Mouse (Mus musculus) limb, embryonic 14.5 days (tissue): ENCODE data around the gene Asb17. TPM values are rescaled to one million over a fixed set of nuclear protein-coding genes. Genes with fewer than 3 reads are reported as not detected.
"Not testable (repeated sequence)": the region's sequence is repeated elsewhere in the genome, so short reads cannot be mapped to it uniquely, and the experiment has no call there.

Experiments used
- ATAC-seq: fragments of 200-750 bp; cut with Nextera tagmentation; 2 replicates; pipeline ENCODE4 v1.8.0; 2017; ENCODE audit warnings: low read depth, moderate number of reproducible peaks, moderate TSS enrichment; ENCODE audit not compliant: low FRiP score
- DNase-seq: peaks from one replicate; pipeline ENCODE4 v3.0.0-alpha.2; 2015; ENCODE audit warnings: low spot score
- H3K27ac ChIP-seq: fragments of 300-500 bp; sonication (generic); replicated peaks from 2 replicates; pipeline ENCODE4 v1.5.1; 2014; ENCODE audit warnings: low read depth, mild to moderate bottlenecking, low read length, moderate library complexity, mixed read lengths
- H3K27me3 ChIP-seq: fragments of 300-500 bp; sonication (generic); 2 replicates; pipeline ENCODE4 v1.6.1; 2014; ENCODE audit warnings: low read length, mixed read lengths; ENCODE audit not compliant: control insufficient read depth, insufficient read depth
- H3K36me3 ChIP-seq: fragments of 300-500 bp; sonication (generic); 2 replicates; pipeline ENCODE4 v1.6.1; 2014; ENCODE audit warnings: mild to moderate bottlenecking, low read length, moderate library complexity, mixed read lengths; ENCODE audit not compliant: control insufficient read depth, insufficient read depth
- H3K4me1 ChIP-seq: fragments of 300-500 bp; sonication (generic); 2 replicates; pipeline ENCODE4 v1.6.1; 2014; ENCODE audit warnings: antibody characterized with exemption, low read length, mixed read lengths; ENCODE audit not compliant: control insufficient read depth, insufficient read depth
- H3K4me2 ChIP-seq: fragments of 300-500 bp; sonication (generic); replicated peaks from 2 replicates; pipeline ENCODE4 v1.6.1; 2014; ENCODE audit warnings: low read depth, mild to moderate bottlenecking, low read length, moderate library complexity; ENCODE audit not compliant: severe bottlenecking
- H3K4me3 ChIP-seq: fragments of 300-500 bp; sonication (generic); replicated peaks from 2 replicates; pipeline ENCODE4 v1.5.1; 2014; ENCODE audit warnings: low read length
- H3K9ac ChIP-seq: fragments of 300-500 bp; sonication (generic); 2 replicates; pipeline ENCODE4 v1.6.1; 2014; ENCODE audit warnings: mild to moderate bottlenecking, low read depth, low read length, moderate library complexity; ENCODE audit not compliant: severe bottlenecking
- H3K9me3 ChIP-seq: fragments of 300-500 bp; sonication (generic); 2 replicates; pipeline ENCODE4 v1.6.1; 2016; ENCODE audit warnings: low read length; ENCODE audit not compliant: control insufficient read depth
- POLR2A ChIP-seq: fragments of 200-500 bp; IDR thresholded peaks from 2 replicates; pipeline ENCODE4 v1.8.0; 2012; ENCODE audit warnings: inconsistent platforms, mild to moderate bottlenecking, moderate library complexity, borderline replicate concordance; ENCODE audit not compliant: insufficient read depth, insufficient read length; ENCODE audit errors: extremely low read depth
- WGBS: fragments of 180-500 bp; shearing (Covaris S2); extraction: QIAGEN DNeasy Blood & Tissue Kit; methylation state at CpG from one replicate; pipeline ENCODE4 v1.1.7; 2014; 5-methylcytosine and 5-hydroxymethylcytosine counted together
- polyA plus RNA-seq, 2 experiments: library from polyadenylated mRNA; depleted of rRNA in 1 of 2; stranded (reverse) in 1 of 2; unstranded in 1 of 2; fragments of >200 nt; fragmentation: Nextera tagmentation in 1 of 2; extraction: Ambion mirVana in 1 of 2; gene quantifications; 2 replicates each; pipeline versions ENCODE4 v1.2.1 to v1.2.3; 2012 to 2014

Gene Asb17
- polyA plus RNA-seq, 2 experiments: 0.41 to 1.4 TPM

DNA sequence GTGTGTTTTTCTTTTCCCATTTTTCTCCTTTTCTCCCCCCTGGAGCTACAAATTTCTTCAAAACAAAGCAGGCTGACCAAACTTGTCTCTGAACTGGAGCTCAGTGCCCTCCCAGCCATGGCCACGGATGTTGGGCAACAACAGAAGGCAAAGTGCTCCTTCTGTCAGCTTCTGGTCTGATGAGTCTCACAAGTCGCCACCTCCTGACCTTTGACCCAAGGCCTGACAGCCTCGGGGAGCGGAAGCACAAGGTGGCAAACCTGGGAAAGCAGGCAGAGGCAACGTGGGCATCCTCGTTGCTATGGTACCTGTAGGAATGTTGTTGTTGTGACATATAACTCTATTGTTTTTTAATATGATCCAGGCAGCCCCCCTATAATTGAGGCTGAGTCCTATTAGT is 17.4 kb upstream of the Asb17 start:
- 34% methylated on average over 6 of the region's 6 CpGs for whole genome bisulfite sequencing
- DNase-seq (no peak), ATAC-seq (no peak)
- Histone ChIP-seq H3K36me3 (no peaks in the 10 kb centered on the region), H3K9me3 (no peaks in the 10 kb centered on the region), H3K27me3 (no peaks in the 10 kb centered on the region), H3K4me3 (no peak overlapping the region), H3K4me1 (no peaks in the 10 kb centered on the region), H3K27ac (no peak overlapping the region), H3K4me2 (no peak overlapping the region), H3K9ac (no peak overlapping the region)
- TF ChIP-seq POLR2A: no peak

- not testable (repeated sequence) for DNase-seq, H3K36me3 ChIP-seq, H3K27ac ChIP-seq, H3K4me1 ChIP-seq, H3K27me3 ChIP-seq, H3K9ac ChIP-seq, H3K9me3 ChIP-seq, H3K4me2 ChIP-seq, ATAC-seq, H3K4me3 ChIP-seq
- WGBS: 98% methylated on average over 3 of the region's 3 CpGs
Observed at GRCm38 (mm10) chr3:153829788-153830187, 14.2 kb upstream of the Asb17 start.

DNA sequence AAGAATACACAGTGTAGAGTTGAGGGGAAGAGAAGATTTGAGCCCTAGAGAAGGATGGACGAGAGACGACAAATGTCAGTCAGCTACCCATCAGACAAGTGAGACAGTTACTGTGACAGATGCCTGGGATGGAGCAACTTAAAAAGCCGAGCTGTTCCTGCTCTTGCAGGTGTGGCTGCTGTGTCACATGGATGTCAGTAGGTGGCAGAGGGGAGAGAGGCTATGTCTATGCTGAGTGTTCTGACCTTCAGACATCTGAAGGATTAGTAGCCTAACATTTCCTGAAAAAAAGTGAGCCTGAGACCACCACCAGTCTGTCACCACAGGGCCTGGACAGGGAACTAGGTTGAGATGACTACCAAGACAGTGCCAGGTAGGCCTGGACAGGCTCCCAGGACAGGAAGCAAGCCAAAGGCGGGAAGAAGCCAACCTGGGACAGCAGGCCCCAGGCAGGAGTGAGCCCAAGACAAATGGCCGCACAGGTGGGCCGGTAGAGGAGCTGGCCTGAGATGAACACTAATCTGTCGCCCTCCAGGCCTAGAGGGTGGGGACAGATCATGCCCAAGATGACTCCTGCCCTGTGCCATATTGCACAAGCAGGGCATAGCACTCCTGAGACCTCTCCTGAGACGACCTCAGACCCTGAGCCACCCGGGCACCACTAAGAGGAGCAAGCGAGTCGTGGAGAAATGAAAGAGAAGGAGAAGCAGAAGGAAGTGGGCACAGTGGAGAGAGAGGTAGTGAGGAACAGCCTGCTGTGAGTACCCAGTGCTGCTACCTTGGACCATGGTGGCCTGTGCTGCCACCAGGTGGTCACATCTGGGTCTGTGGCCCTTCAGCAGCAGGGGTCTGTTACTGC is 12.8 kb upstream of the Asb17 start:
- Histone ChIP-seq H3K36me3 (no peaks in the 10 kb centered on the region), H3K4me3 (no peak overlapping the region), H3K27me3 (no peaks in the 10 kb centered on the region), H3K4me1 (no peaks in the 10 kb centered on the region), H3K4me2 (no peak overlapping the region), H3K27ac (no peak overlapping the region), H3K9me3 (no peaks in the 10 kb centered on the region), H3K9ac (no peak overlapping the region)
- ATAC-seq (no peak), DNase-seq (no peak)
- 74% methylated on average over 11 of the region's 11 CpGs for WGBS
- no peak for TF ChIP-seq POLR2A

DNA sequence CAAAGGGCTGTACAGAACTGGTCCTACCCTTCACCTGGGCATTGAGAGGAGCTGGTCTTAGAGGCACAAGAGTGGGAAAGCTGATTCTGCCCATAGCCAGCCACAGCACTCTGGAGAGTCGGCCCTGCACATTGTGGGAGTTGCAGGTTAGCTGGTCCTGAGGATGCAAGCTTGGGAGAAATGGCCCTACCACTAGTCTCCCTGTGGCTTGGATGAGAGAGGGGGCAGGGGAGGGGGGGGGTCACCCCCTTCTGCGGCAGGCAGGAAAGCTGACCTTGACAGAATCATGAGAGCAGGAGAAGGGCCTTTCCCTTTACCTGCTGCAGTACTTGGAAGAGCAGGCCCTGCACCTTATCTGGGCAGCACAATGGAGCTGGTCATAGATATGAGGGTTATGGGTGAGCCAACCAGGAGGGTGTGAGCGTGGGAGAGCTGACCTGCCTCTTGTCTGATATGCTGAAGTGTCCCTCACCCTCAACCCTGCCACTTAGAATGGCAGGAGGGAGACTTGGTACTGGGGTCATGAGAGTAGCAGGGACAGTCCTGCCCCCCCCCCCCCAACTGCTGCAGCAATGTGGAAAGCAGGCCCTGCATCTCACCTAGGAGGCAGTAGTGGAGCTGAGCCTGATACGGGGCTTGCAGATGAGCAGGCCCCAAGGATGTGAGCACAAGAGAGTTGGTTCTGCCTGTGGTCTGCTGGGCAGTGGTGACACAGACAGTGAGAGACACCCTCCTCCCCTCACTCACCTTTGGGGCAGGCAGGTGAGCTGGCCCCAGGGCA is 11.9 kb upstream of the Asb17 start:
- ATAC-seq (no peak), DNase-seq (no peak)
- H3K36me3 ChIP-seq: no peaks in the 10 kb centered on the region
- H3K4me1 ChIP-seq: no peaks in the 10 kb centered on the region
- no peak overlapping the region for H3K27ac ChIP-seq
- no peak overlapping the region for H3K9ac ChIP-seq
- no peaks in the 10 kb centered on the region for H3K9me3 ChIP-seq
- H3K4me2 ChIP-seq: no peak overlapping the region
- no peaks in the 10 kb centered on the region for H3K27me3 ChIP-seq
- H3K4me3 ChIP-seq: no peak overlapping the region
- TF ChIP-seq POLR2A: no peak
- WGBS: 83% methylated on average over 3 of the region's 4 CpGs

- Histone ChIP-seq H3K4me1 (no peaks in the 10 kb centered on the region), H3K9ac (no peak overlapping the region), H3K27me3 (no peaks in the 10 kb centered on the region), H3K27ac (no peak overlapping the region), H3K4me3 (no peak overlapping the region), H3K4me2 (no peak overlapping the region), H3K9me3 (no peaks in the 10 kb centered on the region), H3K36me3 (no peaks in the 10 kb centered on the region)
- TF ChIP-seq POLR2A: no peak
- DNase-seq: no peak
- 70% methylated on average over 6 of the region's 6 CpGs for WGBS
- no peak for ATAC-seq
Observed at GRCm38 (mm10) chr3:153832654-153832945, 11.4 kb upstream of the Asb17 start.
